Mouse (Mus musculus): Measurements from ENCODE around the gene Stard3nl. TPM values are rescaled to one million over a fixed set of nuclear protein-coding genes. Genes with fewer than 3 reads are reported as not detected.

Gene Stard3nl
- total and polyA plus RNA-seq, 3 experiments, result 25.2 to 35.3 (median 30.5) TPM

GRCm38 (mm10) chr13:19364245-19364772 is 31.3 kb downstream of the Stard3nl start:
- no peak overlapping the region for H3K9ac ChIP-seq (ENCODE audit: insufficient read depth, low read depth)
- in situ Hi-C loops (cut with MboI; ENCODE audit: low pct_ligation_motif_present, low pct_unique_long_range_greater_than_20kb, low sequenced_read_pairs), result loop anchor here (10.0 kb wide), 1 partner anchor 270 kb away; no protein-coding TSS in a partner anchor
- H3K27ac ChIP-seq (ENCODE audit: insufficient read depth, low read depth), result no peak overlapping the region
- TF ChIP-seq RAD21 (IDR thresholded peaks at IDR 0.05; ENCODE audit: low read depth, low read length) (peak; percentile 68), POLR2AphosphoS2 (IDR thresholded peaks at IDR 0.05; ENCODE audit: low read depth, low read length) (no peak), SMC3 (IDR thresholded peaks at IDR 0.05; ENCODE audit: low read depth, low read length) (peak; percentile 78), BHLHE40 (IDR thresholded peaks at IDR 0.05; ENCODE audit: low read depth, low read length) (no peak), MAFK (IDR thresholded peaks at IDR 0.05; ENCODE audit: insufficient replicate concordance, low read length) (no peak), CHD2 (IDR thresholded peaks at IDR 0.05; ENCODE audit: low read length) (no peak), NRF1 (IDR thresholded peaks at IDR 0.05; ENCODE audit: low read depth, low read length) (no peak), TBP (conservative IDR thresholded peaks at IDR 0.05; ENCODE audit: low read depth, low read length) (no peak), USF1 (IDR thresholded peaks at IDR 0.05; ENCODE audit: low read depth, low read length) (no peak), ZMIZ1 (IDR thresholded peaks at IDR 0.05; ENCODE audit: low read depth, low read length) (no peak), POLR2A (IDR thresholded peaks at IDR 0.05; ENCODE audit: low read depth, low read length) (no peak), PAX5 (IDR thresholded peaks at IDR 0.05; ENCODE audit: low read length) (no peak), HCFC1 (IDR thresholded peaks at IDR 0.05; ENCODE audit: low read depth, low read length) (no peak), MAZ (IDR thresholded peaks at IDR 0.05; ENCODE audit: low read depth, low read length) (no peak), TCF12 (IDR thresholded peaks at IDR 0.05; ENCODE audit: low read depth, low read length) (no peak), CTCF (conservative IDR thresholded peaks at IDR 0.05 in 1 of 2, IDR thresholded peaks at IDR 0.05 in 1 of 2; ENCODE audit: low read depth in 2 of 2, low read length in 2 of 2) (peak; percentile 59 to 76), MEF2A (IDR thresholded peaks at IDR 0.05; ENCODE audit: borderline replicate concordance, low read depth, low read length) (no peak), ZC3H11A (IDR thresholded peaks at IDR 0.05; ENCODE audit: low read depth, low read length) (peak; percentile 43; the same call in 1 of the 2 replicates), GABPA (IDR thresholded peaks at IDR 0.05; ENCODE audit: insufficient replicate concordance, low read depth, low read length) (no peak), IRF4 (IDR thresholded peaks at IDR 0.05; ENCODE audit: low read depth, low read length) (no peak), MYC (IDR thresholded peaks at IDR 0.05; ENCODE audit: low read depth, low read length) (no peak), MXI1 (IDR thresholded peaks at IDR 0.05; ENCODE audit: low read depth, low read length) (no peak), USF2 (conservative IDR thresholded peaks at IDR 0.05; ENCODE audit: low read depth, low read length) (no peak), UBTF (IDR thresholded peaks at IDR 0.05; ENCODE audit: low read depth, low read length) (no peak), ELF1 (IDR thresholded peaks at IDR 0.05; ENCODE audit: low read depth, low read length) (no peak), SIN3A (IDR thresholded peaks at IDR 0.05; ENCODE audit: low read length) (no peak), NELFE (IDR thresholded peaks at IDR 0.05; ENCODE audit: low read depth, low read length) (no peak; the same call in 1 of the 2 replicates), KAT2A (IDR thresholded peaks at IDR 0.05; ENCODE audit: insufficient replicate concordance, low read length) (no peak)
- H3K27me3 ChIP-seq (replicated peaks), result no peaks in the 10 kb centered on the region
- DNase-seq (ENCODE audit: extremely low read depth), result peak; percentile 54
- H3K4me2 ChIP-seq (ENCODE audit: insufficient read depth, low read depth, poor library complexity, severe bottlenecking), result no peak overlapping the region
- H3K4me1 ChIP-seq (ENCODE audit: control insufficient read depth in 1 of 2, insufficient read depth in 2 of 2), result no peaks in the 10 kb centered on the region
- H3K9me3 ChIP-seq (replicated peaks; ENCODE audit: low read length), result no peaks in the 10 kb centered on the region
- no peak overlapping the region for H3K4me3 ChIP-seq (replicated peaks in 1 of 3; ENCODE audit: low read depth in 2 of 3, low read length in 2 of 3, poor library complexity in 1 of 3)
- peaks cover 17 to 59% of the 10 kb centered on the region in 2 experiments for H3K36me3 ChIP-seq (replicated peaks in 1 of 2; ENCODE audit: control insufficient read depth in 1 of 2, insufficient read depth in 1 of 2, low read length in 1 of 2)
- no peaks in the 10 kb centered on the region for H3K79me2 ChIP-seq (replicated peaks; ENCODE audit: control insufficient read depth, extremely low read depth, insufficient read depth, poor library complexity, severe bottlenecking)
- dilution Hi-C loops (cut with MboI; ENCODE audit: extremely low pct_ligation_motif_present, extremely low pct_unique_long_range_greater_than_20kb, low sequenced_read_pairs), result no loop called here
